Mouse (Mus musculus) kidney, embryonic 15.5 days (tissue): ENCODE results near the gene Gm45717. TPM values are rescaled to one million over a fixed set of nuclear protein-coding genes. Genes with fewer than 3 reads are reported as not detected.

Experiments
- ATAC-seq: fragments of 200-750 bp; cut with Nextera tagmentation; replicated peaks from 2 replicates; pipeline ENCODE4 v1.8.0; 2017; ENCODE audit warnings: moderate TSS enrichment; ENCODE audit not compliant: low FRiP score
- H3K27ac ChIP-seq: fragments of 300-500 bp; sonication (generic); 2 replicates; pipeline ENCODE4 v1.5.1; 2015; ENCODE audit warnings: mild to moderate bottlenecking, inconsistent platforms
- H3K27me3 ChIP-seq: fragments of 300-500 bp; sonication (generic); 2 replicates; pipeline ENCODE4 v1.6.1; 2015; ENCODE audit warnings: inconsistent platforms
- H3K36me3 ChIP-seq: fragments of 300-500 bp; sonication (generic); 2 replicates; pipeline ENCODE4 v1.6.1; 2015; ENCODE audit warnings: inconsistent platforms
- H3K4me1 ChIP-seq: fragments of 300-500 bp; sonication (generic); 2 replicates; pipeline ENCODE4 v1.6.1; 2015; ENCODE audit warnings: inconsistent platforms
- H3K4me2 ChIP-seq: fragments of 300-500 bp; sonication (generic); 2 replicates; pipeline ENCODE4 v1.6.1; 2015; ENCODE audit warnings: moderate library complexity, mild to moderate bottlenecking, inconsistent platforms
- H3K4me3 ChIP-seq: fragments of 300-500 bp; sonication (generic); replicated peaks from 2 replicates; pipeline ENCODE4 v1.5.1; 2015; ENCODE audit warnings: mild to moderate bottlenecking, inconsistent platforms
- H3K9ac ChIP-seq: fragments of 300-500 bp; sonication (generic); 2 replicates; pipeline ENCODE4 v1.6.1; 2015; ENCODE audit warnings: mild to moderate bottlenecking, inconsistent platforms
- H3K9me3 ChIP-seq: fragments of 300-500 bp; sonication (generic); replicated peaks from 2 replicates; pipeline ENCODE4 v1.6.1; 2016; ENCODE audit warnings: inconsistent platforms
- WGBS: fragments of 180-500 bp; shearing (Covaris S2); methylation state at CpG from one replicate; pipeline ENCODE4 v1.1.7; 2015; ENCODE audit warnings: mixed read lengths; 5-methylcytosine and 5-hydroxymethylcytosine counted together
- polyA plus RNA-seq: library from polyadenylated mRNA; unstranded; fragments of >200 nt; fragmentation: Nextera tagmentation; extraction: Ambion mirVana; gene quantifications from 2 replicates; pipeline ENCODE4 v1.2.1, GENCODE M21; 2015

Gene Gm45717
- polyA plus RNA-seq, 1 experiment from 2014 or later, result 0.39 TPM

DNA sequence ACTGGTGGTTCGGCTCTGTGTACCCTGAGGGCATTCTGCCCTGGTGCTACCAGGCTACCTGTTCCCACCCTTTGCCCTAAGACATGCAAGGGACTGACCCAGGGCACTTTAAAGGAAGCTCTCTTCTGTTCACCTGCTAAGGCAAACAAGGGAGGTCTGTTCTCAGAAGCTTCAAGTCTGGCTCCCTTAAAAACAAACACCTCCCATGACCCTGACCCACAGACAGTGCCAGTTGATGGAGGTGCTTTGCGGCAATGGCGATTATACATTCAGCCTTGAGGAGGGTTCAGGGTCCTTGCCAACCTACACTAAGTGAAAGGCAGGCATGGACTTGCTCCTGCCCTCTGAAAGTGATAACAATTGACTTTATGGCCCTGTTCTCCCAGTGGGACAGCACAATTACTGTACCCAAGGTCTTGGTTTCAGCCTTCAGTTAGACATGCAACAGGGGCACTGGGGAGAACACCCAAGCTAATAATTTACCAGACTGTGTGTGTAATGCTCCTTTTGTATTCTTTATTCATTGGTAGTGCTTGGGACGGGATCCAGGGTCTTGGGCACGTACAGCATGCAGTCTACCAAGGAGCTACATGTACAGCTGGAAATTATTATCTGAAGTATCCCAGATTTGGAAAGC lies 42.8 kb downstream of the Gm45717 start:
- Histone ChIP-seq H3K27ac (peak overlapping the region; percentile 59), H3K4me3 (no peak overlapping the region), H3K4me1 (peaks cover 19% of the 10 kb centered on the region), H3K4me2 (no peak overlapping the region), H3K9me3 (no peaks in the 10 kb centered on the region), H3K27me3 (peaks cover 8% of the 10 kb centered on the region), H3K36me3 (no peaks in the 10 kb centered on the region), H3K9ac (no peak overlapping the region)
- peak; percentile 35; the same call in 1 of the 2 replicates for ATAC-seq
- 72% methylated on average over 5 of the region's 5 CpGs for WGBS

GRCm38 (mm10) chr7:140912293-140912692 lies 43.4 kb downstream of the Gm45717 start:
- Histone ChIP-seq H3K36me3 (no peaks in the 10 kb centered on the region), H3K4me1 (peaks cover 19% of the 10 kb centered on the region), H3K4me2 (no peak overlapping the region), H3K4me3 (no peak overlapping the region), H3K9ac (no peak overlapping the region), H3K27me3 (peaks cover 1% of the 10 kb centered on the region; the same call in 1 of the 2 replicates), H3K27ac (peak overlapping the region; percentile 59; the same call in 1 of the 2 replicates), H3K9me3 (no peaks in the 10 kb centered on the region)
- no peak for ATAC-seq
- 64% methylated on average over 3 of the region's 3 CpGs for WGBS

DNA sequence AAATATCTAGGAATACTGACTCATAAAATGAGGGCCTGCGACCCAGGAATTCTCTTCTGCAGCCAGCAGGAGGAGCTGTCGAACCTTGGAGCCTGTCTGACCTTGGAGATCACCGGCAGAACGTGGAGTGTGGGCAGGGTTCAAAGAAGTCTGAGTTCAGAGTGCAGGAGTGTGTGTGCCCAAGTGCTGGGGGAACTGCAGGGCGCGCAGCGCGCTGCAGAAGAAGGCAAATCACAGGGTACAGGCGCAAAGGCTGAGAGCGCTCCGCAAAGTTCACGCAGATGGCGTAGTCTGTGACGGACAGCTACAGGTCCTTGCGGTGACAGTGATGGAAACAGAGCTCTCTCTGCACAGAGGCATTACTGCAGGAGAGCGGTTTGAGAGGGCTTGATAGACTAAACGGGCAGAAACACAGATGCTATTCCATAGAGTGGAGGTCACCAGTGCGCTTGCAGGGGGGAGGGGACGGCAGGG lies 47.1 kb downstream of the Gm45717 start:
- Histone ChIP-seq H3K9me3 (no peaks in the 10 kb centered on the region), H3K4me3 (peak overlapping the region; percentile 46), H3K36me3 (no peaks in the 10 kb centered on the region), H3K9ac (peak overlapping the region; percentile 29; the same call in 1 of the 2 replicates), H3K27me3 (no peaks in the 10 kb centered on the region), H3K4me1 (peaks cover 19% of the 10 kb centered on the region), H3K4me2 (peak overlapping the region; percentile 86), H3K27ac (peak overlapping the region; percentile 43; the same call in 1 of the 2 replicates)
- WGBS, result 1% methylated on average over 19 of the region's 19 CpGs
- peak; percentile 86 for ATAC-seq

- peak overlapping the region; percentile 46; the same call in 1 of the 2 replicates for H3K4me3 ChIP-seq
- H3K27ac ChIP-seq, result 0 out of 2 replicates have a peak overlapping the region, but pooled peaks have one; percentile 23
- peaks cover 21% of the 10 kb centered on the region for H3K4me1 ChIP-seq
- no peak overlapping the region for H3K9ac ChIP-seq
- H3K36me3 ChIP-seq, result no peaks in the 10 kb centered on the region
- no peak for ATAC-seq
- no peaks in the 10 kb centered on the region for H3K9me3 ChIP-seq
- 46% methylated on average over 7 of the region's 7 CpGs for WGBS
- H3K4me2 ChIP-seq, result peak overlapping the region; percentile 86; the same call in 1 of the 2 replicates
- no peaks in the 10 kb centered on the region for H3K27me3 ChIP-seq
Observed at GRCm38 (mm10) chr7:140908181-140908580, 47.6 kb downstream of the Gm45717 start.

- Histone ChIP-seq H3K4me1 (peaks cover 21% of the 10 kb centered on the region), H3K27ac (no peak overlapping the region)
- 84% methylated on average over 7 of the region's 7 CpGs for WGBS
Observed at GRCm38 (mm10) chr7:140907697-140908096, 48.0 kb downstream of the Gm45717 start.

DNA sequence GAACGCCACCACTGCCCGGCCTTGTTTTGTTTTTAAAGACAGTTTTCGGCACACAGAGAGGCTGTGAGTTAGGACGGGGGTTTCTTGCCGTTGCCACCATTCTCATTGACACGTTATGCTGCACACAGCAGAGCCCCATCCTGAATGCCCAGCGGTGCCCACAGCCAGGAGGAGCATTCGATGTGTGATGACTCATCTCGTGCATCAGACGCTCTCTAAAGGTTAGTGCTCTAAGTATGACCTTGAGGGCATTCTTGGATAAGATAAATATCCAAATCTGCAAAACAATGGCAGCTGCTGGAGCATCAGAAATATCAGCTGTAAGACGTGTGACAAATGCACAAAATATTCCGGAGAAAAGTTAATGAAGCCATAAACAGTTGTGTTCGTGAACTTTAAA lies 48.6 kb downstream of the Gm45717 start:
- no peaks in the 10 kb centered on the region for H3K36me3 ChIP-seq
- 82% methylated on average over 13 of the region's 13 CpGs for WGBS
- no peak for ATAC-seq

More at GRCm38 (mm10) chr7:140907697-140908096, 48.0 kb downstream of the Gm45717 start:
- Histone ChIP-seq H3K9ac (no peak overlapping the region), H3K36me3 (no peaks in the 10 kb centered on the region), H3K9me3 (no peaks in the 10 kb centered on the region), H3K4me2 (no peak overlapping the region), H3K27me3 (no peaks in the 10 kb centered on the region), H3K4me3 (no peak overlapping the region)
- no peak for ATAC-seq

GRCm38 (mm10) chr7:140905642-140906081 lies 50.1 kb downstream of the Gm45717 start:
- H3K4me3 ChIP-seq, result no peak overlapping the region
- WGBS, result 87% methylated on average over 2 of the region's 2 CpGs
- H3K36me3 ChIP-seq, result no peaks in the 10 kb centered on the region
- H3K9ac ChIP-seq, result no peak overlapping the region
- peak overlapping the region; percentile 61; the same call in 1 of the 2 replicates for H3K27ac ChIP-seq
- H3K9me3 ChIP-seq, result no peaks in the 10 kb centered on the region
- peaks cover 25% of the 10 kb centered on the region for H3K4me1 ChIP-seq
- ATAC-seq, result no peak
- H3K4me2 ChIP-seq, result no peak overlapping the region
- H3K27me3 ChIP-seq, result no peaks in the 10 kb centered on the region

More for the DNA sequence above, 48.6 kb downstream of the Gm45717 start:
- Histone ChIP-seq H3K4me3 (no peak overlapping the region), H3K9ac (no peak overlapping the region), H3K4me1 (peaks cover 24% of the 10 kb centered on the region), H3K27ac (no peak overlapping the region), H3K9me3 (no peaks in the 10 kb centered on the region), H3K27me3 (no peaks in the 10 kb centered on the region), H3K4me2 (no peak overlapping the region)

- H3K4me3 ChIP-seq, result no peak overlapping the region
- 0 out of 2 replicates have a peak overlapping the region, but pooled peaks have one; percentile 56 for H3K27ac ChIP-seq
- H3K9me3 ChIP-seq, result no peaks in the 10 kb centered on the region
- ATAC-seq, result peak; percentile 37; the same call in 1 of the 2 replicates
- peaks cover 17% of the 10 kb centered on the region; the same call in 1 of the 2 replicates for H3K4me1 ChIP-seq
- H3K9ac ChIP-seq, result no peak overlapping the region
- H3K4me2 ChIP-seq, result no peak overlapping the region
- 24% methylated on average over 13 of the region's 13 CpGs for WGBS
- no peaks in the 10 kb centered on the region for H3K27me3 ChIP-seq
- H3K36me3 ChIP-seq, result peaks cover 14% of the 10 kb centered on the region
Observed at GRCm38 (mm10) chr7:140903212-140903611, 52.5 kb downstream of the Gm45717 start.

DNA sequence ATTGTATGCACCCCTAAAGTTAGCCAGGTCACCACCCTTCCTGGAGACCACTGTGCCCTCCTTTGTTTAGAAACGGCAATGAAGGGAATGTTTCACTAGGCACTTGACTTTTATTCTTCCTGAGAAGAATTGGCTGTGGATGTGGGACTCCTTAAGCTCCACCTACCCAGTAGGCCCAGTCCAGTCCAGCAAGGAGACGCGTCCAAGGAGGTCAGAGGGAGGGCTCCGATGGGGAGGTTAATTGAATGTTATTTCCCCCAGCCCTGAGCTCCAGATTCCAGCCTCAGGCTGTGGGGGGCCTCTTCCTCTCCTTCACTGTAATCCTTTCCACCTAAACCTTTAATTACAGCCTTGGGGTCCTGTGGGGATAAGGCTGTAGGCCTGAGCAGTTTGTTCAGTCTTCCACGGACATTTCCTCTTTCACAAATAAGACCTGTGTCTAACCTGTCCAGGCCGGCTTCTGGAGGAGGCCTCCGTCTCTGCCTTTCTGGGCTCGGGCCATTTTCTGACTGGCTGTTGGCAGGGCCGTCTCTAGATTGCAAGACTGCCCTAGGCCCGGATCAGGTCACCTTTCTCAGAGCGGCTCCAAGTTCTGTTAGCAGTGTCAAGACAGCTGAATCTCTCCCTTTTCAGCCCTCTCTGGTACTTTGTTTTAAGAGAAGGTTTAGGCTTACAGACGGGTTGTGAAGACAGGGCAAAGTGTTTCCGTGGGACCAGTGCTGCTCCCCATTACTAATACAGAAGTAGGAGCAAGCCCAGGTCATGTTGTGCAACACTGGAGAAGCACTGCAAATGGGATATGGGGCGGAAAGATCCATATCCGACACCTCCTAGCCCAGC lies 53.5 kb downstream of the Gm45717 start:
- no peak overlapping the region for H3K9ac ChIP-seq
- peaks cover 23% of the 10 kb centered on the region for H3K36me3 ChIP-seq
- H3K27ac ChIP-seq, result peak overlapping the region; percentile 56
- no peaks in the 10 kb centered on the region for H3K27me3 ChIP-seq
- no peaks in the 10 kb centered on the region for H3K9me3 ChIP-seq
- WGBS, result 65% methylated on average over 15 of the region's 15 CpGs
- H3K4me2 ChIP-seq, result no peak overlapping the region
- no peak for ATAC-seq
- peaks cover 14% of the 10 kb centered on the region; the same call in 1 of the 2 replicates for H3K4me1 ChIP-seq
- no peak overlapping the region for H3K4me3 ChIP-seq

DNA sequence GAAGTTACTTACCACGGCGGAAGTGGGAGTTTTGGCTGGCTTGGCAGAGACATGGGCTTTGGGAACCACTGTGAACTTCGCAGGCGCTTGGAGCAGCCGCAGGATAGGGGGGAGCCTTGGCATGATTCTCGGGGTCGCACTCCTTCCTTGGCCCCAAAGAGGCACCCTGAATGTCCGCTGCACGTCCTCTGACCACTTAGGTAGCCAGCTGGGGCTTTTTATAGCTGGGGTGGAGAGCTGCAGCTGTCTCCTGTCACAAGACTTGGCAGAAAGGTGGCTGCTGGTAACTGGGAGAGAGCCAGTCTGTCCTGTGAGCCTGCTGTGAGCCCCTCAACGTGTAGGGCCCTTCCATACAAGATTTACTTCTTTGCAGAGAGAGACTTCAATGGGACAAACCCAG lies 55.5 kb downstream of the Gm45717 start, which contains the start of gene Cox8b:
Gene Cox8b (minus strand): TSS at position 227 of the 400 bp plus-strand sequence.
- no peak within 1 kb of the TSS for H3K4me3 ChIP-seq
- 62% methylated on average over 10 of the region's 10 CpGs for WGBS
- no peak for ATAC-seq
- H3K4me1 ChIP-seq, result peaks cover 14% of the 10 kb centered on the region; the same call in 1 of the 2 replicates
- H3K27ac ChIP-seq, result 0 out of 2 replicates have a peak within 1 kb of the TSS, but pooled peaks have one; percentile 11
- H3K36me3 ChIP-seq, result peaks cover 41% of the 10 kb centered on the region
- no peaks in the 10 kb centered on the region for H3K9me3 ChIP-seq
- no peak within 1 kb of the TSS for H3K4me2 ChIP-seq
- H3K9ac ChIP-seq, result no peak within 1 kb of the TSS
- H3K27me3 ChIP-seq, result no peaks in the 10 kb centered on the region
